Mouse (Mus musculus): ENCODE data around the gene Limch1. TPM values are rescaled to one million over a fixed set of nuclear protein-coding genes. Genes with fewer than 3 reads are reported as not detected.

Gene Limch1
- polyA plus RNA-seq (2014; fragmentation: Illumina TruSeq; extraction: RNeasy Lipid Tissue Mini Kit (QIAGEN cat#74804); ENCODE audit: low read depth, low replicate concordance): 13.8 TPM

GRCm38 (mm10) chr5:66745390-66745995, at the start of gene Limch1:
Gene Limch1, plus strand, starts transcription at chr5:66745827.

GRCm38 (mm10) chr5:67098733-67099323, 353.2 kb downstream of the Limch1 start, which contains the start of gene Phox2b:
Gene Phox2b, minus strand, starts transcription at chr5:67099301.

Other genes with a start within 250 kb of the Limch1 start
- 0.95 TPM for gene Apbb2, start 127.0 kb upstream of the Limch1 start, polyA plus RNA-seq (2014; fragmentation: Illumina TruSeq; extraction: RNeasy Lipid Tissue Mini Kit (QIAGEN cat#74804); ENCODE audit: low read depth, low replicate concordance)
- 9.2 TPM for gene Uchl1, start 69.7 kb upstream of the Limch1 start, polyA plus RNA-seq (2014; fragmentation: Illumina TruSeq; extraction: RNeasy Lipid Tissue Mini Kit (QIAGEN cat#74804); ENCODE audit: low read depth, low replicate concordance)